Comparison of ENCODE assay signal across 26 mouse cellular contexts in the genomic region with DNA sequence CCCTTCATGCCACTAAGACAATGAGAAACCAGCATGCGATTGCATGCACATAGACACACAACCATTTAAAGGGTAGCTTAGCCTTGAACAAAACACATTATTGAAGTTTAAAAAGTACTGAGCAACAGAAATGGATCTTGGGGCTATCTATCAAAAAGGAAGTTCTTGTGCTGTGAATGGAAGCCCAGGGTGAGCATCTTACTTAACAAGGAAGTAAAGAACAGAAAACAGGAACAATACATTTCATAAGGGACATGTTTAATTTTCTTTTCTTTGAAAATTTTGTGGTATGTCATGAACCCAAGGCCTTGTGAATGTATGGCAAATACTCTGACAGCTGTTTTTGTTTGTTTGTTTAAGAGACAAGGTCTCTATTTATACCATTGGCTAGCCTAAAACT. TPM values are rescaled to one million over a fixed set of nuclear protein-coding genes. Genes with fewer than 3 reads are reported as not detected.
DNase-seq lines count a peak whose midpoint lies in the region; ATAC-seq and TF ChIP-seq lines count a peak whose summit lies in the region.
"Had no signal": no experiment of that assay in that cellular context is flagged by ENCODE, and none has a peak within 500 bp of the region (broad histone marks: within the 10 kb centered on the region; RNA-seq: fewer than 3 reads in every experiment).

No protein-coding gene starts in this region.

- TF ChIP-seq CTCF in lung, postnatal 0 days (IDR thresholded peaks at IDR 0.05): no peak
- TF ChIP-seq CTCF in bone marrow, adult 2 months (IDR thresholded peaks at IDR 0.05; ENCODE audit: control insufficient read depth, insufficient read depth, low read length): no peak

- no peak for TF ChIP-seq EP300 in lung, postnatal 0 days (IDR thresholded peaks at IDR 0.05)

- no peak overlapping the region for H3K27ac ChIP-seq in lung, postnatal 0 days (ENCODE audit: low read length)
- H3K27ac ChIP-seq in bone marrow, adult 2 months (ENCODE audit: control insufficient read depth, insufficient read depth, low read depth, low read length, poor library complexity): peak overlapping the region; percentile 58; the same call in 1 of the 2 replicates
- H3K27ac ChIP-seq: embryonic facial prominence, embryonic 12.5 days; forebrain, embryonic 13.5 days; heart, embryonic 10.5 days; hindbrain, embryonic 13.5 days; hindbrain, postnatal 0 days had no signal

- 96% methylated on average over 1 of the region's 1 CpGs for WGBS in lung, postnatal 0 days
- whole genome bisulfite sequencing in bone marrow, adult 2 months: 78% methylated on average over 1 of the region's 1 CpGs

- no peaks in the 10 kb centered on the region for H3K27me3 ChIP-seq in lung, postnatal 0 days (replicated peaks; ENCODE audit: insufficient read depth, low read length)
- no peaks in the 10 kb centered on the region for H3K27me3 ChIP-seq in splenic B cell, adult 2 months (ENCODE audit: control insufficient read depth, insufficient read depth, low read length, poor library complexity, severe bottlenecking)
- H3K27me3 ChIP-seq: embryonic facial prominence, embryonic 12.5 days; forebrain, embryonic 13.5 days; hindbrain, embryonic 13.5 days; Patski had no signal

- H3K9me3 ChIP-seq in lung, postnatal 0 days (ENCODE audit: low read length): no peaks in the 10 kb centered on the region
- H3K9me3 ChIP-seq: embryonic facial prominence, embryonic 12.5 days; forebrain, embryonic 13.5 days; G1E; heart, embryonic 10.5 days; hindbrain, embryonic 13.5 days had no signal

- H3K9ac ChIP-seq in lung, postnatal 0 days (replicated peaks; ENCODE audit: low read depth): no peak overlapping the region
- H3K9ac ChIP-seq: embryonic facial prominence, embryonic 12.5 days; forebrain, embryonic 13.5 days; forebrain, postnatal 0 days; hindbrain, embryonic 13.5 days had no signal

- no peak overlapping the region for H3K4me3 ChIP-seq in lung, postnatal 0 days (ENCODE audit: low read depth, low read length)
- H3K4me3 ChIP-seq in bone marrow, adult 2 months (replicated peaks; ENCODE audit: control insufficient read depth, low read depth, low read length): no peak overlapping the region
- H3K4me3 ChIP-seq: embryonic facial prominence, embryonic 12.5 days; forebrain, embryonic 13.5 days; heart, embryonic 10.5 days; hindbrain, embryonic 13.5 days had no signal

- no peak overlapping the region for H3K4me2 ChIP-seq in lung, postnatal 0 days (replicated peaks; ENCODE audit: low read depth, low read length)
- H3K4me2 ChIP-seq: embryonic facial prominence, embryonic 12.5 days; forebrain, embryonic 13.5 days; hindbrain, embryonic 13.5 days had no signal

- H3K36me3 ChIP-seq in lung, postnatal 0 days (ENCODE audit: insufficient read depth, low read length): peaks cover 17% of the 10 kb centered on the region; the same call in 1 of the 2 replicates
- peaks cover 13% of the 10 kb centered on the region; the same call in 1 of the 2 replicates for H3K36me3 ChIP-seq in splenic B cell, adult 2 months (ENCODE audit: control insufficient read depth, insufficient read depth, low read length, poor library complexity, severe bottlenecking)

- no peaks in the 10 kb centered on the region for H3K4me1 ChIP-seq in lung, postnatal 0 days (ENCODE audit: insufficient read depth, low read depth, low read length)
- H3K4me1 ChIP-seq in bone marrow, adult 2 months (ENCODE audit: control insufficient read depth, insufficient read depth, low read length): no peaks in the 10 kb centered on the region; the same call in 1 of the 2 replicates
- H3K4me1 ChIP-seq: embryonic facial prominence, embryonic 12.5 days; forebrain, embryonic 13.5 days; hindbrain, embryonic 13.5 days had no signal

- DNase-seq in lung, postnatal 0 days (ENCODE audit: low spot score): peak; percentile 16
- DNase-seq in lung, postnatal 10 days: no peak
- DNase-seq in splenic B cell, adult 2 months (ENCODE audit: low read depth, low spot score): peak; percentile 20
- DNase-seq in spleen, adult 18-20 months: no peak
- DNase-seq in gastrocnemius, postnatal 10 days: no peak
- no peak for DNase-seq in ovary, adult 18-20 months (ENCODE audit: low spot score)
- DNase-seq: adrenal gland, postnatal 14 days; B cell, adult 2 months; cerebellum, adult 11 months; cerebellum, adult 8-10 months; cerebellum, postnatal 14 days; forebrain, postnatal 0 days; gastrocnemius, postnatal 25 days; heart, adult 18-20 months; heart, postnatal 10 days had no signal

- no peak for TF ChIP-seq POLR2A in bone marrow, adult 2 months (IDR thresholded peaks at IDR 0.05; ENCODE audit: borderline replicate concordance, control insufficient read depth, low read depth, low read length)

- no peak for ATAC-seq in lung, postnatal 0 days
- ATAC-seq in megakaryocyte, adult 5-6 weeks (ENCODE audit: poor library complexity, severe bottlenecking): peak; percentile 84
- ATAC-seq: activated CD4-positive, CD25-positive, alpha-beta regulatory T cell, adult 4 months; CD4-positive, CD25-positive, alpha-beta regulatory T cell, adult 4 months; forebrain, embryonic 13.5 days; forebrain, postnatal 0 days; hindbrain, postnatal 0 days; Patski had no signal

RNA-seq across cellular contexts. Expression of a gene that starts 17.1 kb away (rescaled TPM):
- polyA plus RNA-seq in lung, postnatal 0 days (2015; fragmentation: Nextera tagmentation; extraction: Ambion mirVana): 19.0 and 20.4 TPM in 2 replicates
- polyA plus RNA-seq in bone marrow, adult 2 months (2011; ENCODE audit: insufficient read depth, insufficient read length, low replicate concordance, missing spikeins): 35.0 and 54.0 TPM in 2 replicates
- 56.7 and 57.2 TPM in 2 replicates for total RNA-seq in megakaryocyte, adult 5-6 weeks (2015)
- 81.2 and 104 TPM in 2 replicates for total RNA-seq in megakaryocyte, adult 5-6 weeks (2017)
- 10 to 100 TPM; 18.7 to 20.3 TPM for total RNA-seq in gastrocnemius, postnatal 10 days (2021)

RNA-seq across cellular contexts. Expression of a gene that starts 28.2 kb away (rescaled TPM):
- polyA plus RNA-seq in lung, postnatal 0 days (2015; fragmentation: Nextera tagmentation; extraction: Ambion mirVana): 35.2 and 40.0 TPM in 2 replicates
- polyA plus RNA-seq in bone marrow, adult 2 months (2011; ENCODE audit: insufficient read depth, insufficient read length, low replicate concordance, missing spikeins): 33.6 and 79.4 TPM in 2 replicates
- 48.3 and 50.2 TPM in 2 replicates for total RNA-seq in megakaryocyte, adult 5-6 weeks (2015)
- total RNA-seq in megakaryocyte, adult 5-6 weeks (2017): 118 and 147 TPM in 2 replicates
- total RNA-seq in gastrocnemius, postnatal 10 days (2021): 10 to 100 TPM; 28.2 to 30.1 TPM

Comparison
In these comparisons a context has a peak if more than half of its experiments do, and no peak if none do; other contexts are left out.
1. DNase-seq: peak in lung, postnatal 0 days (single experiment) and splenic B cell, adult 2 months (single experiment); none in lung, postnatal 10 days (single experiment), spleen, adult 18-20 months (0 of 2), gastrocnemius, postnatal 10 days (single experiment) and ovary, adult 18-20 months (single experiment).